Mouse (Mus musculus): Measurements from ENCODE around the gene Alox12b. TPM values are rescaled to one million over a fixed set of nuclear protein-coding genes. Genes with fewer than 3 reads are reported as not detected.
A peak's percentile ranks its signal among the peaks of the same experiment; 100 is the strongest.

Gene Alox12b
- total RNA-seq (2022), result not detected

DNA sequence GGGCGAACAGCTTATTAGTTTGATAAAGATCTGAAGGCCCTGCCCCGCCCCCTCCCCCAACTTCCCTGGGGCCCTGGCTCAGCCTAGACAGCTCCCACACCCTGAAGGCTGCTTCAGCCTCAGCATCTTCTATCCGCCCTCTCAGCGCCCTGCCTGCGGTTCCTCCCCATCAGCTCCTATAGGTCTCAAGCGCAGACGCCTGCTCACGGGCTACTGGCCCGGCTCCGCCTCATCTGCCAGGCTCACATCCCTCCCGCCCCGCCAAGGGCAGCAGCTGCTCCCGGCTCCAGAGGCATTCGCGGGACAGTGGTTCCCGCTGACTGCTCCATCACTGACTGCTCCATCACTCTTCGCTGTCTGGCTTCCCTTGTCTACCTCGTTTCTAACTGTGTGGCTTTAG is at the start of gene Alox12b:
TSS of gene Alox12b (plus strand) at position 190 of the 400 bp plus-strand sequence.
- DNase-seq (ENCODE audit: low spot score), result no peak

DNA sequence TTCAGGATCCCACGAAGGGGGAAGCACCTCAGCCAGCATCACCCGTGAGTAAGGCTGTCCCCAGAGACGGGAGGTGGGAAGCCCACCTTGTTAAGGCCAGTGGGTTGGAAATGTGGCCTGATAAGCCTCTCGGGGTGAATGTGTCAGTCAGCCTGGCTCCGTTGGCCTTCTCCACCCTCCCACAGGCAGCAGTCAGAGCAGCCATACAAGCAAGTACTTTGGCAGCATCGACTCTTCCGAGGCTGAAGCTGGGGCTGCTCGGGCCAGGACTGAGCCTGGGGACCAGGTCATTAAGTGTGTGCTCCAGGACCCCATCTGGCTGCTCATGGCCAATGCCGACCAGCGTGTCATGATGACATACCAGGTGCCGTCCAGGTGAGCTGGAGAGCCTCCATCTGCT is 49.1 kb upstream of the Alox12b start:
- no peak for DNase-seq (ENCODE audit: low spot score)

- DNase-seq (ENCODE audit: low spot score), result no peak
Observed at GRCm38 (mm10) chr11:69108223-69108622, 48.6 kb upstream of the Alox12b start.

- no peak for DNase-seq (ENCODE audit: low spot score)
Observed at GRCm38 (mm10) chr11:69109032-69109900, 47.5 kb upstream of the Alox12b start.

- DNase-seq (ENCODE audit: low spot score), result peak; percentile 93
Observed at GRCm38 (mm10) chr11:69110319-69111046, 46.3 kb upstream of the Alox12b start.

DNA sequence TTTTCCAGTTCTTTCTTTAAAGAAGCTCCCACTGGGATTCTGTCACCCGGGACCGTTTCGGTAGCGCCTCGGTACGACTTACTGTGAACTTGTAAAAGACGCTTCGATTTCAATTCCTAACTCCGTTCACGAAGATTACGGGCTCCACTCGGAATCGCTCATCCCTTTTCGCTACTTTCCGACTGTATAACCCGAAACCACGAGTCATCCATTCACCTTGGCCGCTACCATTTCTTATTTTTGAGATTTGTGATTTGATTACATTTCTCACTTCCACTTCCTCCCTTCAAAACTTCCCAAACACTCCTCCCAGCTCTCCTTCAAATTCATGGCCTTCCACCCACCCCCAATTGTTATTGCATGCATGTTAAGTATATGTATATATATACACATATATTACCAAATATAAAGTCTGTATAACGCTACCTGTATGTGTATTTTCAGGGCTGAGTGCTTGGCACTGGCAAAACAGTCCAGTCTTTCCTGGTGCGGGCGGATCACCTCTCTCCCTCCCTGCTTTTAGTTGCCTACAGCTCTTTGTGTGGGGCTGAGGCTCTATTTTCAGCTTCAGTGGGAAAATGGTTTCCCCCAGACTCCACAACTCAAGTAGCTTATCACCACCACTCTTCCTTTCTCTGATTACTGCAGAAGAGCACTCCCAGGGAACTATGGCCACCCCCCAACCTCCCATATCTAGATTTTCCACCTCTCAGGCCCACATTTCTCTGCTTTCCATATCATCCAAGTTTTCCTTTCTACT is 45.6 kb upstream of the Alox12b start:
- no peak for DNase-seq (ENCODE audit: low spot score)

DNA sequence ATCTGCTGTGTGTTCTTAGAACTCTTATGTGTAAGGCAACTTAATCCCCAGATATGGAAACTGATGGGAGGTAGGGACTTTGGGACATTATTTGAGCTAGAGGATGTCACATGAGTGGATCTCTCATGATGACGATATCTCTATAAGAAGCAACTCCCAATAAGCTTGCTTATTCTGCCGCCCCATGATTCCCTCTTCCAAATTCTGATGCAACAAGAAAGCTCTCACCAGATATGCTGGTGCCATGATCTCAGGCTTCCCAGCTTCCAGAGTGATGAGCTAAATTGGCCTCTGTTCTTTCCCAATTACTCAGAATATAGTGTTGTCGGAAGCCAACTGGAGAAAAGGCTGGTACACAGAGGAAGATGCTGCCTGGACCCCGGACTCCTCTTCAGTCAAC is 44.9 kb upstream of the Alox12b start:
- no peak for DNase-seq (ENCODE audit: low spot score)

GRCm38 (mm10) chr11:69114018-69114417 is 42.8 kb upstream of the Alox12b start:
- no peak for DNase-seq (ENCODE audit: low spot score)

DNA sequence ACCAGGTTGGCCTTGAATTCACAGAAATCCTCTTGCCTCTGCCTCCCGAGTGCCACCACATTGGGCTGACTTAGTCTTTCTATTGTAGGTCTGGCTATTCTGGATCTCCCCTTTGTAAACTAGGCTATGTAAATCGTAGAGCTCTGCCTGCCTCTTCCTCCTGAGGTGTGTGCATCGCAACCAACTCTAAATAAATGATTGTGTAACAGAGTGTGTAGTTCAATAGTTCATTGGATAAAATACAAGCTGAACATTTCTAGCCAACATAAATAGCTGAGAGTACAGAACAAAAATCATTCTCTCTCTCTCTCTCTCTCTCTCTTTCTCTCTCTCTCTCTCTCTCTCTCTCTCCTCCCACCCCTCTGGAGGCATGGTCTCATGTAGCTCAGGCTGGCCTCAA is 42.2 kb upstream of the Alox12b start:
- DNase-seq (ENCODE audit: low spot score), result no peak

GRCm38 (mm10) chr11:69116843-69117242 is 39.9 kb upstream of the Alox12b start:
- DNase-seq (ENCODE audit: low spot score), result no peak

- DNase-seq (ENCODE audit: low spot score), result peak; percentile 68
Observed at GRCm38 (mm10) chr11:69117737-69118695, 38.8 kb upstream of the Alox12b start.

DNA sequence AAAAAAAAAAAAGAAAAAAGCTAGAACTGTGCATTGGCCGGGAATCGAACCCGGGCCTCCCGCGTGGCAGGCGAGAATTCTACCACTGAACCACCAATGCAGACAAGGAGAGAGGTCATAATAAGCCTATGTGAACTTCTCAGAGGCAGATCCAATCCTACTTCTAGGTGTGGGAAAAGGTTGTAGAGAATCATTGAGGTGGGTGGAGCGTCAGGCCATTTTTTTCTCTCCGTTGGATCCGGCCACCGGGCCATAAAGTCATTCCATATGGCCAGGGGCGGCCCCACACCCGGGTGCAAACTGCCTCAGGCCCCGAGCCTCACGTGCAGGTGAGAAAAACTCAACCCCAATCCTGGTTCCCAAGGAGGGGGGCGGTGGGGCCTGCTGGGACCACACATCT is 38.0 kb upstream of the Alox12b start:
- DNase-seq (ENCODE audit: low spot score), result peak; percentile 97

- no peak for DNase-seq (ENCODE audit: low spot score)
Observed at GRCm38 (mm10) chr11:69119446-69120155, 37.2 kb upstream of the Alox12b start.

- DNase-seq (ENCODE audit: low spot score), result no peak
Observed at GRCm38 (mm10) chr11:69120221-69121000, 36.4 kb upstream of the Alox12b start, which contains the start of gene Hes7. TSS of gene Hes7 (plus strand) at chr11:69120404.

- no peak for DNase-seq (ENCODE audit: low spot score)
Observed at GRCm38 (mm10) chr11:69121001-69121740, 35.6 kb upstream of the Alox12b start.

DNA sequence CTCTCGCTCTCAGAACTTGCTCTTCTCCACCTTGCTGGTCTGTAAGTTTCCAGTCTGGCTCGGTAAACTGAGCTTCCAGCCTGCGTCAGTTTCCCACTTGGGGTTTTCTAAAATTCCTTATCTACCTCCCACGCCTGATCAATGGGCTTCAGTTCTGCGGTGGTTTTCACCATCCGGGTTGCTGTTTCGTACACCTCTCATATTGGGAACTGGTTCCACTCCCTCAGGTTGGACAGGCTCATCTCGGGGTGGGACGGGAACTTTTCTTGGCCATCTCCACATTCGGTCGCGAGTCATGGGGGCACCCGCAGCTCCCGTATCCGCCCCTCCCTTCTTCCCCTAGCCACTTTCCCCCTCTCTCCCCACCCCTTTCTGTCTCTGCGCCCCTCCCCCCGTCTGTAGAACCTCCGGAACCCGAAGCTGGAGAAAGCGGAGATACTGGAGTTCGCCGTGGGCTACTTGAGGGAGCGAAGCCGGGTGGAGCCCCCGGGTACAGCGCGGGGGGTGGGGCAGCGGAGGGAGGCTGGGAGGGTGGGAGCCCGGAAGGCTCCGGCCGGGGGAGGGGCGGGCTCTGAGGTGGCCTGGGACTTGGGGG is 35.0 kb upstream of the Alox12b start:
- peak; percentile 44 for DNase-seq (ENCODE audit: low spot score)

- DNase-seq (ENCODE audit: low spot score), result peak; percentile 91
Observed at GRCm38 (mm10) chr11:69122336-69122951, 34.3 kb upstream of the Alox12b start, which contains the start of gene 9130213A22Rik. TSS of gene 9130213A22Rik (minus strand) at chr11:69122589.
